Mouse (Mus musculus) lung, postnatal 0 days (tissue): ENCODE measurements around the gene Zic3. TPM values are rescaled to one million over a fixed set of nuclear protein-coding genes. Genes with fewer than 3 reads are reported as not detected.

Source experiments
- ATAC-seq: fragments of 200-750 bp; cut with Nextera tagmentation; 2 replicates; pipeline ENCODE4 v1.8.0; 2017; ENCODE audit warnings: moderate library complexity
- DNase-seq: peaks from one replicate; pipeline ENCODE4 v3.0.0-alpha.2; 2016; ENCODE audit warnings: low spot score
- H3K27ac ChIP-seq: fragments of 300-500 bp; sonication (generic); 2 replicates; pipeline ENCODE4 v1.5.1; 2014; ENCODE audit warnings: antibody characterized with exemption, mild to moderate bottlenecking, low read length, mixed read lengths
- H3K27me3 ChIP-seq: fragments of 300-500 bp; sonication (generic); replicated peaks from 2 replicates; pipeline ENCODE4 v1.6.1; 2014; ENCODE audit warnings: low read length, mixed read lengths; ENCODE audit not compliant: insufficient read depth
- H3K36me3 ChIP-seq: fragments of 300-500 bp; sonication (generic); 2 replicates; pipeline ENCODE4 v1.6.1; 2014; ENCODE audit warnings: low read length, mixed read lengths; ENCODE audit not compliant: insufficient read depth
- H3K4me1 ChIP-seq: fragments of 300-500 bp; sonication (generic); 2 replicates; pipeline ENCODE4 v1.6.1; 2014; ENCODE audit warnings: antibody characterized with exemption, low read depth, low read length, mixed read lengths; ENCODE audit not compliant: insufficient read depth
- H3K4me2 ChIP-seq: fragments of 300-500 bp; sonication (generic); replicated peaks from 2 replicates; pipeline ENCODE4 v1.6.1; 2014; ENCODE audit warnings: low read depth, mild to moderate bottlenecking, low read length, moderate library complexity, mixed read lengths
- H3K4me3 ChIP-seq: fragments of 300-500 bp; sonication (generic); 2 replicates; pipeline ENCODE4 v1.5.1; 2014; ENCODE audit warnings: low read depth, low read length
- H3K9ac ChIP-seq: fragments of 300-500 bp; sonication (generic); replicated peaks from 2 replicates; pipeline ENCODE4 v1.6.1; 2014; ENCODE audit warnings: low read depth, mild to moderate bottlenecking
- H3K9me3 ChIP-seq: fragments of 300-500 bp; sonication (generic); 2 replicates; pipeline ENCODE4 v1.6.1; 2016; ENCODE audit warnings: low read length, mixed read lengths
- CTCF ChIP-seq: IDR thresholded peaks from 2 replicates; pipeline ENCODE4 v1.5.1; 2016; ENCODE audit warnings: antibody characterized with exemption, mild to moderate bottlenecking
- EP300 ChIP-seq: IDR thresholded peaks from 2 replicates; pipeline ENCODE4 v1.6.1; 2016; ENCODE audit warnings: antibody characterized with exemption, mild to moderate bottlenecking, control low read depth
- WGBS: fragments of 180-500 bp; shearing (Covaris S2); extraction: QIAGEN DNeasy Blood & Tissue Kit; methylation state at CpG from one replicate; pipeline ENCODE4 v1.1.7; 2014; 5-methylcytosine and 5-hydroxymethylcytosine counted together
- polyA plus RNA-seq: library from polyadenylated mRNA; unstranded; fragments of >200 nt; fragmentation: Nextera tagmentation; extraction: Ambion mirVana; gene quantifications from 2 replicates; pipeline ENCODE4 v1.2.1, GENCODE M21; 2015

Zic3 gene
- polyA plus RNA-seq, 1 experiment from 2014 or later = not detected

DNA sequence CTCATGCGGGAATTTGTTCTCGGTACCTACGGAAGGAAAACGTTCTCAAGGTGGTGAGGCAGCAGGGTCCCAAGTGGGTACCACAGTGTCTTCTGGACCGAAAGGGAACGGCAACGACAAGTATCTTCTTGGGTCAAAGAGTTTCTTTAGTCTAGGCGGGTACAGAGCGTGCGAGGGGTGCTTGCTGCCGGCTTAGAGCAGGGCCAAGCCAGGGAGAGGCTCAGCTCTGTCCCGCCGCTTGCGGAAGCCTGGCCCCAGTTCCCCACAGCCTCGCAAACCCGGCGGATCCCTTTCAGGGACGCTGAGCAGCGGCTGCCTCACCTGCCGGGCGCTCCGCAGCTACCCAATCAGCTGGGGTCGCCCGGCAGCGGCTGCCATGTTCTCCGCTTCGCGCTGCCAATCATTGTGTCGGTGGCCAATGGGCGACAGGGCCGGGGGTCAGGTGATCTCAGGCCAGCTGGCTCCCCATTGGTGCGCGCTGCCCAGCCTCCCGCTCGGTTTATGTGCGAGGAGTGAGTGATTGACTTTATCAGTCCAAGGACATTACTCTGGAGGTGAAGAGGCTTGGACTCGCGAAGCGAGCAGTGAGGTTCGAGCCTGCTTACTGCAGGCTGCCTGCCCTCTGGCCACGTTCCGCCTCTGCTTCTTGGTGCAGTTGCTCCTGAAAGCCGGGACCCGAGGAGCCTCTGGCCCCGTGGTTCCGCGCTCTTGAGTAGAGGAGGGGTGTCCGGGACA, 7.8 kb downstream of the Zic3 start:
- TF ChIP-seq CTCF = no peak
- no peak for TF ChIP-seq EP300
- DNase-seq (peak; percentile 9), ATAC-seq (peak; percentile 70)
- 8% methylated on average over 45 of the region's 48 CpGs for WGBS
- Histone ChIP-seq H3K27me3 (peaks cover 8% of the 10 kb centered on the region), H3K4me1 (no peaks in the 10 kb centered on the region), H3K9me3 (no peaks in the 10 kb centered on the region), H3K4me2 (peak overlapping the region; percentile 50), H3K4me3 (peak overlapping the region; percentile 27; the same call in 1 of the 2 replicates), H3K27ac (no peak overlapping the region), H3K9ac (no peak overlapping the region), H3K36me3 (no peaks in the 10 kb centered on the region)

DNA sequence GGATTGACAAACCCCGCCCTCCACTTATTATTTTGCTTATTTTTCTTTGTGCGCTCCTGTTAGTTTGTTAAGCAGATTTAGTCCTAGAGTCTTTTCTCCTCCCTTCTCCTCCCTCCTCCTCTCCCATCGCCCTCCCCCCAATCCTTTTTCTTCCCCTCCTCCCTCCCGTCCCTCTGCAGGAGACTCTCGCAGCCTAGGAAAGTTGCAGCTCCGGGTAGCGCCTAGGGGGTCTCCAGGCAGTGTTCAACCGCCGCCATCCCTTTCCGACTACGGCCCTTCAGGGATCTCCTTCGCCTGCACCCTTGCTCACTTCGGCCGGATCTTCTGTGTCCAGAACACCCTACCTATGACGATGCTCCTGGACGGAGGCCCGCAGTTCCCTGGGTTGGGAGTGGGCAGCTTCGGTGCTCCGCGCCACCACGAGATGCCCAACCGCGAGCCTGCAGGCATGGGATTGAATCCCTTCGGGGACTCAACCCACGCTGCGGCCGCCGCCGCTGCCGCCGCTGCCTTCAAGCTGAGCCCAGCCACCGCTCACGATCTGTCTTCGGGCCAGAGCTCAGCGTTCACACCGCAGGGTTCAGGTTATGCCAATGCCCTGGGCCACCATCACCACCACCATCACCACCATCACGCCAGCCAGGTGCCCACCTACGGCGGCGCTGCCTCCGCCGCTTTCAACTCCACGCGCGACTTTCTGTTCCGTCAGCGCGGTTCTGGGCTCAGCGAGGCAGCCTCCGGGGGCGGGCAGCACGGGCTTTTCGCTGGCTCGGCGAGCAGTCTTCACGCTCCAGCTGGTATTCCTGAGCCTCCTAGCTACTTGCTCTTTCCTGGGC, 8.6 kb downstream of the Zic3 start:
- ATAC-seq (no peak), DNase-seq (no peak)
- Histone ChIP-seq H3K9me3 (no peaks in the 10 kb centered on the region), H3K27ac (no peak overlapping the region), H3K27me3 (peaks cover 8% of the 10 kb centered on the region), H3K9ac (no peak overlapping the region), H3K4me1 (no peaks in the 10 kb centered on the region), H3K4me3 (peak overlapping the region; percentile 27; the same call in 1 of the 2 replicates), H3K4me2 (peak overlapping the region; percentile 50), H3K36me3 (no peaks in the 10 kb centered on the region)
- no peak for TF ChIP-seq EP300
- TF ChIP-seq CTCF = no peak
- 10% methylated on average over 44 of the region's 56 CpGs for WGBS

- no peak for DNase-seq
- Histone ChIP-seq H3K9ac (no peak overlapping the region), H3K4me2 (peak overlapping the region; percentile 50), H3K27me3 (peaks cover 8% of the 10 kb centered on the region), H3K27ac (no peak overlapping the region), H3K4me1 (no peaks in the 10 kb centered on the region), H3K9me3 (no peaks in the 10 kb centered on the region), H3K4me3 (no peak overlapping the region), H3K36me3 (no peaks in the 10 kb centered on the region)
- no peak for ATAC-seq
- TF ChIP-seq CTCF = no peak
- no peak for TF ChIP-seq EP300
- WGBS = 16% methylated on average over 49 of the region's 56 CpGs
Measured at GRCm38 (mm10) chrX:58031671-58032605, 9.4 kb downstream of the Zic3 start.

DNA sequence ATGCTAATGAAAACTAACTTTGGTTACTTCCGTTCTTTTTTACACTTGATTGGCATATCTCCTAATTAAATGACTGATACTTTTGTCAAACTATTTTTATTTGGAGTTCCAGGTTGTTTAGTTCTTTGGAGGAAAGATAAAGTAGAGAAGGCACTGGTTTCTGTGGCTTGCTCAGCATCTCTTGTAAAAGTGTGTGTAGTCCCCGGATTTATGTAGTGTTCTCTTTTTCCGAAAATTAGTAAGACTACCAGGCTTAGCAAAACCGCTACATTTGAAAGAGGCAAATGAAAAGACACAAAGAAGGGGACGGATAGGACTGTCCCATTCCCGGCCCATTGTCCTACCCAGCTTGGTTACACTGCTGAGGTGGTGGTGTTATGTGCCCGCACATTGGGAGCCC, 10.1 kb downstream of the Zic3 start:
- 10% methylated on average over 6 of the region's 7 CpGs for WGBS
- no peak for DNase-seq
- no peaks in the 10 kb centered on the region for H3K4me1 ChIP-seq
- TF ChIP-seq CTCF (no peak), EP300 (no peak)
- no peak overlapping the region for H3K4me2 ChIP-seq
- no peak overlapping the region for H3K9ac ChIP-seq
- ATAC-seq = no peak
- H3K27me3 ChIP-seq = peaks cover 8% of the 10 kb centered on the region
- H3K9me3 ChIP-seq = no peaks in the 10 kb centered on the region
- no peak overlapping the region for H3K4me3 ChIP-seq
- no peaks in the 10 kb centered on the region for H3K36me3 ChIP-seq
- H3K27ac ChIP-seq = no peak overlapping the region

- WGBS = 12% methylated on average over 22 of the region's 22 CpGs
Measured at GRCm38 (mm10) chrX:58033521-58033920, 11.0 kb downstream of the Zic3 start.

More at GRCm38 (mm10) chrX:58033521-58033920, 11.0 kb downstream of the Zic3 start:
- H3K27me3 ChIP-seq = peaks cover 11% of the 10 kb centered on the region; the same call in 1 of the 2 replicates
- no peak overlapping the region for H3K9ac ChIP-seq
- no peaks in the 10 kb centered on the region for H3K4me1 ChIP-seq
- ATAC-seq (no peak), DNase-seq (no peak)
- no peak overlapping the region for H3K4me3 ChIP-seq
- no peaks in the 10 kb centered on the region for H3K9me3 ChIP-seq
- H3K36me3 ChIP-seq = no peaks in the 10 kb centered on the region
- H3K27ac ChIP-seq = no peak overlapping the region
- no peak for TF ChIP-seq CTCF
- TF ChIP-seq EP300 = no peak
- H3K4me2 ChIP-seq = no peak overlapping the region
